Mouse (Mus musculus): ENCODE measurements around the gene Cxcl5.
"Not testable (repeated sequence)": the region's sequence is repeated elsewhere in the genome, so short reads cannot be mapped to it uniquely, and the experiment has no call there.

Cxcl5 gene

DNA sequence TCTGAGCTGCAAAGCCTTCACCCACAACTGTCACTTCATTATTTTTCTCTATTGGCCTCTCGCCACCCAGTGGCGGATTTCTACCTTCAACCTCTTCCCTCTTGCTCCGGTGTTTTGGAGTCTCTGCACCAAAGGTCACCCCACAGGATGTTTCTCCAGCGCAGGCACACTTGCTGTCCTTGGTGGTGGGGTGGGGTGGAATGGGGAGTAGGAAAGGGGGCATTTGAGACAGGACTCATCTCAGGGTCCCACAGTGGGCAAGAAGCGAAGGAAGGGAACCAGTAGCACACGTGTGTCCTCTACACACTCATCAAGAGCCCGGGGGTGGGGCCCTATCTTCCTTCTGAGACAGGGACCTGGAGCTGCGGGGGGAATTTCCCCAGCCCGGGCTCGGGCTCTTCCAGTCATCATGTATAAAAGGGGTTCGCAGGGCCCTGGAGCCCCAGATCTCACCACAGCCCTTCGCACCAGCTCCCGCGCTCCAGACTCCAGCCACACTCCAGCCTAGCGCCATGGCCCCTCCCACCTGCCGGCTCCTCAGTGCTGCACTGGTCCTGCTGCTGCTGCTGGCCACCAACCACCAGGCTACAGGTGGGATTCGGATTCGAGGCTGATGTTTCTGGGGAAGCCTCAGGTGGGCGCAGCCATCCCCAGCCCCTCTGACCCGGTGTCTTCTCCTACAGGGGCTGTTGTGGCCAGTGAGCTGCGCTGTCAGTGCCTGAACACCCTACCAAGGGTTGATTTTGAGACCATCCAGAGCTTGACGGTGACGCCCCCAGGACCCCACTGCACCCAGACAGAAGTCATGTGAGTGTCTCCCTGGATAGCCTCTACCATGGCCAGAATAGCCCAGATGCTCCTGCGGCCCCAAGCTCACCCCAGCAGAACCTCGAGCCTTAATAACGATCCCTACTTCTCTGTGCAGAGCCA is 26.8 kb downstream of the Cxcl5 start, which contains the start of gene Cxcl3:
Cxcl3 (plus strand) TSS at position 445 of the 930 bp plus-strand sequence.
- DNase-seq (ENCODE audit: low read depth) = no peak

DNA sequence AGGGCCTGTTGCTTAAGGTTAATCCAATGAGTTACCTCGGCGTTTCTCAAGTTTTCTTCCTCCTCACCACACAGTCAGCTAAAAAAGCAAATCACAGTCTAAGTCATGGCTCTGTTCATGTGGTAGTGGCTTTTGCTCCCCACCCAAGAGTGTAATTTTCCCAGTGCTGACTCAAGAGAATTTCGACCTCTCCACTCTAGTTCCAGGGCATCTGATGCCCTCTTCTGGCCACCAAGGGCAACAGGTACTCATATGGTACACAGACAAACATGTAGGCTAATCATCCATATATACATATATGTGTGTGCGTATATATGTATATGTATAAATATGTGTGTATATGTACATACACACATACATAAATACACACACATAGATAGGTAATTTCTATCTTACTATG is 29.0 kb downstream of the Cxcl5 start:
- DNase-seq (ENCODE audit: low read depth) = no peak

DNA sequence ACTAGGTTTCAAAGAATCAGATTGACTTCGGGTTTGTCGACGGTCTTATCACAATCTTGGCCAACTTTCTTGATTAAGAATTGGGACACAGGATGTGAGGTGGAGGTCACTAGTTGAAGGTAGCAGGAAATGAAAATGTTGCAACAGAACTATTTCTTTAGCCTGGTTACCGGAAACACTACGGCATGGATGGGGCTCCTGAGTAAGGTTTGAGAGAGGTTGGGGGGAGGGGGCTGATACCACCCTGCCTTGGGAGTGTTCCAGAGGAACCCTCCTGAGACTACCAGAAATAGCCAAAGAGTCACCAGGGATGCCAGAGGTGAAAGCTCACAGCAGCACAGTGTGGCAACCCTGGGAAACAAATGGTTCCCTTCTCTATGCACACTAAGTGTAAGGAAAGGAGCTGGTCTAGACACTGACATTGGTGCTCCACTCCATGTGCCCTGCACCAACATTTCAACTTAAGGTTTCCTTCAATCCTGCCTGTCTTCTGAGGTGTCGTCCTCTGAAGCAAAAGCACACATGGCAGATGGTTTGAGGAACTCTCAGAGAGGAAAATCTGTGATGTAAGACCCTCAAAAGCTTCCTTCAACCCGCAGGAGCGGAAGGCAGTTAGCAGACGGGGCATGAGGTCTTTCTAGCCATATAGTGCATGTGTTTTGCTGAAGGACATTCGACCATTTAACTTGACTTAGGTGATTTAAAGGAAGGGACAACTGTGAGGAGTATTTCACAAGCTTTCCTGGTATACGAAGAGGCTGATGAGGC is 30.3 kb downstream of the Cxcl5 start:
- DNase-seq (ENCODE audit: low read depth) = no peak

DNA sequence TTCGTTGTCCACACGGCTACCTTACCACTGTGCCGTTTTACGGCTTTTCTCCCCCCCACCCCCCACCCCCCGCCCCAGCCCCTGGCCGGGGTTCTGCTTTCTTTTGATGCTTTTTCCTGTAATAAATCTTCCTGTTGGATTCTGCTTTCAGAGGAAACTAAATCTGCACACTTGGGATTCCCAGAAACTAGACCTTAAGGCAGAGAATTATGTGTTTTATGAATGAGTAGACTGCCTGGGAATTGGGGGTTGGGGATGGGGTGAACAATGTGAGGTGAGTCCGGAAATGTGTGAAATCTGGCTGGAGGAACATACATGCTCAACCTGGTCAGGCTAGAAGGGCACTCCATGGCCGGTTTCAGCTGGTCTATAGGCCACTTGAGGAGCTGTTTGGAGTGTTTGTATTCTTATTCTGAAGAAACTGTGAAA is 30.9 kb downstream of the Cxcl5 start:
- no peak for DNase-seq (ENCODE audit: low read depth)

DNA sequence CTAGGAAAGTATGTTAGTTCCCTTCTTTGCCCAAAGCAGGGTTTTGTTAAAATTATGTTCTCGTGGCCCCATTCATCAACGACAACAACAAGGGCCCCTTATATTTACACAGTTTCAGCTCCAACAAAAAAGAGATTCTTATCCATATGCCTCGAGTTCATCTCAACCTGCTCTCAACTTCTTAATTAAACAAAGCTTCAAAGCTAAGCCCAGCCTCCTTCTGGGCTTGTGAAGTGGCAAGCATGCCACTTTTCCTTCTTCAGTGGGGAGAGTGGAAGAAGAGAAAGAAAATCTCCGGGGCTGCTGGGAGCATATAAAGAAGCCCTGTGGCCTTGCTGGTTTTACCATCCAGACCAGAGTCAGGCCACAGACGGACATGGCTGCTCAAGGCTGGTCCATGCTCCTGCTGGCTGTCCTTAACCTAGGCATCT is 35.0 kb downstream of the Cxcl5 start, which contains the start of gene Cxcl15:
Cxcl15 (plus strand) TSS at position 340 of the 431 bp plus-strand sequence.
- DNase-seq (ENCODE audit: low read depth) = no peak

DNA sequence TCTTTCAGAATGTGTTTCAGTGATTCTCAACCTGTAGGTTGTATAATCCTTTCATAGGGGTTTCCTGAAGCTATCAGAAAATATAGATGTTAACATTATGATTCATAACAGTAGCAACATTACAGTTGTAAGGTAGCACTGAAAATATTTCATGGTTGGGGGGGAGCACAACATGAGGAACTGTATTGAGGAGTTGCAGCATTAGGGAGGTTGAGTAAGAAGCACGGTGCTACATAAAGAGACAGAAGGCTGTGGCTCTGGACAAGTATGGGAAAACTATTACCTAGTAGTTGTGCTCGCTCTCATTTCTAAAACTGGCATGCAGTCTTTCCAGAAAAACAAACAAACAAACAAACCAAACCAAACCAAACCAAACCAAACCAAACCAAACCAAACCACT is 36.2 kb downstream of the Cxcl5 start:
- DNase-seq (ENCODE audit: low read depth) = not testable (repeated sequence)

DNA sequence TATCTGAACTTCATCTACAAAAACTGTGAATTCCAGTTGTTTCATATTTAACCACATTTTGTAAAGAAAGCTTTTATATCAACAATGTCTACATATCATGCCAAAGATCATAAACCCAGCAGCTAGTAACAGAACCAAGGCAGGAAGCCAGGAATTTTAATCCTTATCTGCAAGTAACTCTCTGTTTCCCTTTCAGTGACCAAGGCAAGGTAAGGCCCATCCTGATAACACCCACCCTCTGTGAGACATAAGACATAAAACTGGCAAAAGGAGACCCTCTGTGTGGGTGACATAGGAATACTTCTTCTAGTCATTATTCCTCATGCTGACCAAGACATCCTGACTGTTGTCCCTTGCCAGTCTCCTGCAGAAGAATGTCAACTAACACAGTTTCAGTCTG is 45.4 kb downstream of the Cxcl5 start:
- DNase-seq (ENCODE audit: low read depth) = no peak

DNA sequence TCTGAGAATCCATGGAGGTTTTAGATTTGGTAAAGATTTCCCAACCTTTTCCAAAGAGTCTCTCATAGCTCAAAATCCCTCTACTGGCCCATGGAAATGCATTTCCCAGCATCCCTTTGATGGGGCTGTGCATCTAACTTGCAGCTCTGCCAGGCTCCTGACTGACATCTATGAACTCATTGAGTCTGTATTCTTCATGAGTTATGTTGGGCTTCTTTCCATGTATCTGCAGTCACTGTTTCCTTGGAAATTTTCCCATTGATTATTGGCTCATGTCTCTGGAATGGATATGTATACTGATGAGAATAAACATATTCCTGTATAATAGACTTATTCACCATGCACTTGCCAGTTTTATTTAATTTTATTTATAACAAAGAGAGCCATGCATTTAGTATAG is 46.9 kb downstream of the Cxcl5 start:
- DNase-seq (ENCODE audit: low read depth) = no peak

DNA sequence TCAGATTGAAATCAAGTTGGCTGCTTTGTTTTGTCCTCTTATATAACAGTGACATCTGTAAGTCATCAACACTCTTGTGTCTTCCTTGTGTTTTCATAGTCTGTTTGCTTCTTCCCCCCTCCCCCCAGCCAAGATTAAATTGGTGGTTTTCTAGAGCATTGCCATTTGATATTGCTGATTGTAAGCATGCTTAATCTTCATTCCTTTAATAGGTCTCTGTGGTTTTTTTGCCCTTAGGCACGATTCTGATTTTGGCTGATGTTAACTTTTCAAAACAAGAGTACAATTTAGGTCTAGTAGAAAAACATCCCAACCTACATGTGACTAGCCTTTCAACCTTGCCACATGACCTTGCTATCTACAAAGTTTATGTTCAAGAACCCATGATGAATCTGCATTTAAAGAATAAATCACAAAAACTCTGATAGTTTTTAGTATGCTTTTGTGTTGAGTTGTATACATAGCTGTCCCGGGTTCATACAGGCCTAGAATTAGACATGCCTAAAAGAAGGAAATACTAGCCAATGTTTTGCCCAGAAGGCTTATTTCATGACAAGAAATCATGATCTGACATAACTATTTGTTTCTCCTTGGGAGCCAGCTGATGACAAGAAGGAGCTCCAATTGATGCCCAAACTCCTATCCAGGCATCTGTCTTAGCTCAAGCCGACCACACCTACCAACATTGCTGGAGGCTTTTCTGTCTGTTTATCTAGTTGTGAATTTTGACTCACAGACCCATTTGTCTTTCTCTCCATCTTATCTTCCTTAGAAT is 48.2 kb downstream of the Cxcl5 start:
- no peak for DNase-seq (ENCODE audit: low read depth)

Measured in naive thymus-derived CD4-positive, alpha-beta T cell, adult 2 months (primary cell).